Mouse (Mus musculus): ENCODE measurements around the gene Rab37.

Rab37 gene

GRCm38 (mm10) chr11:115086213-115086612 lies 5.0 kb upstream of the Rab37 start:
- no peak for DNase-seq (ENCODE audit: low spot score)

DNA sequence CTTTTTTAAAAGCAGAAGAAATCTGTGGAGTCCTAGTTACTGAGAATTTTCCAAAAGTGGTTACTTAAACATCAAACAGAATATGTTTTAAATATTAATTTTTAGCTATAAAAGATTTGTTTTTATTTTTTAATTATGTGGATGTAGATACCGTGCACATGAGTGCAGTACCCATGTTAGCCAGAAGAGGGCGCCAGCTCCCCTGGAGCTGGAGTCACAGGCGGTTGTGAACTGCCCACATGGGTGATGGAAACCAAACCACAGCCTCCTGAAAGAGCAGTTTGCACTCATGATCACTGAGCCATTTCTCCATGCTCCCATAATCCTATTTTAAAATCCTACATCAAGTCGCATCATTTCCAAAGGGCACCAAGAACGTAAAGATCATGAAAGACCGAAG lies 1.4 kb upstream of the Rab37 start:
- DNase-seq (ENCODE audit: low spot score), result no peak

DNA sequence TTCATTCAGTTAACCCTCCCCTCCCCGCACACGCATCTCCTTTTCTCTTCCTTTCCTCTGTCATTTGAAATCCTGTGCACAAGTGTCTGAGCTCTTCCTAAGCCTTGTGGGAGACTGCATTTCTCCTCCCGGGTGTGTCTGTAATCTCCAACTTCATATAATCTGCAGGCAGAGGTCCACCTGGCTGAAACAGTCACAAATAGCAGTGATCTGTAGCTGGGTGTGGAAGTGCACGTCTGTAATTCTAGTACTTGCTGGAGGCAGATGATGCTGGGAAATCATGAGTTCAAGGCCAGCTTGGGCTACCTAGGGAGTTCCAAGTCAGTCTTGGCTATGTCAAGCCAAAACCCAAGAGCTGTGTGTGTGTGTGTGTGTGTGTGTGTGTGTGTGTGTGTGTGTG lies 909 bp downstream of the Rab37 start:
- no peak for DNase-seq (ENCODE audit: low spot score)

GRCm38 (mm10) chr11:115098203-115098932 lies 7.1 kb downstream of the Rab37 start:
- DNase-seq (ENCODE audit: low spot score), result no peak

DNA sequence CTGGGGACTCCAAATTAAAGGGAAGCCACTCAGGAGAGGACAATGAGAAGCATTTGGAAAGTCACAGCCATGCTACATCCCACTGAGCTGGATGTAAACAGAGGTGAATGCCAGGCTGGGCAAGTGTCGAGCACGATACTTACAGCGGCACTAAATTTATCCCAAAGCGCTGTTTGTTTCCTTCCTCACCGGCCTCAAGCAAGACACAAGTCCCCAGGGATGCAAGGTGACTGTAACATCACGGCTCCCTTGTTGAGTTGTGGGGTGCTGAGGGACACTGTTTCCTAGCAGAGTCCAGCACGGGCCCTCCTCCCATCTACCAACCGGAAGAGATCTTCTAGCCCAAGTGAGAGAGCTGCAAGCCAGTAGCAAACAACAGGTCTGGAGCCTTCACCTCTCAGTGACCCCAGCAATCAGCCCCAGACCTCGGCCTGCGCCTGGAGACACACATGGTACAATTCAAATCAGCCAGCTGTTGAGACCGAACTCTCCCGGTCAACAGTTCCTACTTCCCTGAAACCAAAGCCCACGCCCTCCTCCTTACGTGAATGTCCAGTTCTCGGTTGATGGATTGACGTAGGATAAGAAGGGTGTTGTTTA lies 8.1 kb downstream of the Rab37 start:
- no peak for DNase-seq (ENCODE audit: low spot score)

DNA sequence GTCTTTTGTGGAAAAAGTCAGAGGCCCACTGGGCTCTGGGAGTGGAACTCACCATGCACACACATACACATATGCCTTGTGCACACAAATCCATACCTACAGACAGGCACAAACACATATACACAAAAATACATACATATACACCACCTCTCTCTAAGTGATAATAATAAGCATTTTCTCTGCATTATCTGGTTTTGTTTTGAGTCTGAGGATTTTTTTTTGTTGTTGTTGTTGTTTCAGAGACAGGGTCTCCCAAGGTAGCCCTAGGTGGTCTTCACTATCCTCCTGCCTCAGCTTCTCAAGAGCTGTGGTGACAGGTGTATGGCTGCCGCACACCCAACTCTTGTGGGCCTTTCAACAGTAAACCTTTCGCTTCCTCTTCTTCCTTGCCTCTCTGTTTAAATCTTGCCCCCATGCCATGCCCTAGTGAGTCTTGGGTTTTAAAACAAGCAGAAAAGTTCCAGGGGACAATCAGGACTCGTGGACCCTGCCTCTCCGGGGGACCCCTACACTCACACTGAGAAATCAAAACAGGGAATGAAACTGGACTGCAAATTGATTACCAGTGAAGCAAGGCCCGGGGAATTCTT lies 8.9 kb downstream of the Rab37 start:
- DNase-seq (ENCODE audit: low spot score), result no peak

GRCm38 (mm10) chr11:115100741-115101140 lies 9.5 kb downstream of the Rab37 start:
- no peak for DNase-seq (ENCODE audit: low spot score)

GRCm38 (mm10) chr11:115101615-115102051 lies 10.4 kb downstream of the Rab37 start:
- DNase-seq (ENCODE audit: low spot score), result no peak

DNA sequence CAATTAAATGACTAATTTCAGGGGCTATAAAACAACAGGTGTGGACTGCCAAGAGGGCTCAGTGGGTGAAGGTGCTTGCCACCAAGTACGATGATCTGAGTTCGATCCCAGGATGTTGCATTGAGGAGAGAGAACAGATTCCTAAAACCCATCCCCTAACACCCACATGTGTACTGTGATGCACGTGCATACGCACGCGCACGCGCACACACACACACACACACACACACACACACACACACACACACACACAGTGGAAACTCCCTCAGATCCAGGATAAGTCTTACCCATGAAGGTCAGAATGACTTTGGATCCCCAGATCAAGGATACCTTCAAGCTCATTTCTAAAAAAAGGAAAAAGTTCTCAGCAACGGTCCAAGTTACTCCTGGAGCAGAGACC lies 10.9 kb downstream of the Rab37 start:
- DNase-seq (ENCODE audit: low spot score), result no peak

- DNase-seq (ENCODE audit: low spot score), result no peak
Measured at GRCm38 (mm10) chr11:115103470-115104413, 12.5 kb downstream of the Rab37 start.

DNA sequence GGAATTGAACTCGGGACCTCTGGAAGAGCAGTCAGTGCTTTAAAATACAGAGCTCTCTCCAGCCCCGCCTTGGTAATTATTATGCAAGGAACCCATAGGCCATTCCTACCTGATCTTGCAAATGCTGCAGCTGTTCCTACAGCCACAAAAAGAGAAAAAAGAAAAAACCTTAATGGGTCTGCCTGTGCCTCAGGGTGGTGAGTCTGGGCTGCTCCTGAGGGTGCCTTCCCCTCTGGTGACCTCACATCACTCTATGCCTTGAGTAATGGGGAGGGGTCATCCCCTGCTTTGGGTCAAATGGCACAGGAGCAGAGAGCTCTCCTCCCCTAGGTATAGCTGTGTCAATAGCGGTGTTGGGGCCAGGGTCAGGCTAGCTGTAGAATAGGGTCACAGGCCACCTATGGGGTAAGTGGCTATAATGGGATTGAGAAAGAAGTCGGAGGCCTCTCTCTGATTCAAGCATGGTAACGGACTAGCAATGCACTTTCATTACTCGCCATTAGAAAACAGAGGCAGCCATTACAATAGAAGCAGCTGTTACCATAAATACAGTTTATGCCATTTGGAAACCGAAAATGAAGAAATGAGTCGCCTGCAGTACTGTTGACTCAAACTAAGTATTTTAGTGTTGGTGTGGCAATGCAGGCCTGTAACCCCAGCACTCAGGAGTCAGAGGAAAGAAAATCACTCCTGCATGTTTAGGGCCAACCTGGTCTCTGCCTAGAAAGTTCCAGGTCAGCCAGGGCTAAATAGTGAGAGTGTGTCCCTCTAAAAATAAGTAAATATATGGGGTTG lies 13.7 kb downstream of the Rab37 start:
- no peak for DNase-seq (ENCODE audit: low spot score)

DNA sequence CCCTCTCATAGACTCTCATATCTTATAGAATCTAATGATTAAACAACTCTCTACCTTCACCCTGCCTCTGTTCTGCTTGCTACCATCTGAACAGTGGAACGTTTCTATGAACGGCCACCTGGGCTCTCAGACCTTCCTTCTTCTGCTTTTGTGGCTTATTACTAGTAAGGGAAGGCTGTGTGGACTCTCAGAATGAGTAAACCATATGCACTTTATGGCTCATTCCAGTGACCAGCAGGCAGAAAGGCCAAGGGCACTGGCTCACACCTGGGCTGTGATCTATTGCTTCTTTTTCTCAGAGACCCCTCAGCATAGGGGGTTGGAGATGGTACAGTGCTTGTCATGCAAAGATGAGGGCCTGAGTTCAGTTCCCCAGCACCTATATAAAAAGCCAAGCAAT lies 15.4 kb downstream of the Rab37 start:
- no peak for DNase-seq (ENCODE audit: low spot score)

GRCm38 (mm10) chr11:115107403-115107916 lies 16.2 kb downstream of the Rab37 start:
- no peak for DNase-seq (ENCODE audit: low spot score)

- no peak for DNase-seq (ENCODE audit: low spot score)
Measured at GRCm38 (mm10) chr11:115108176-115108575, 16.9 kb downstream of the Rab37 start.

DNA sequence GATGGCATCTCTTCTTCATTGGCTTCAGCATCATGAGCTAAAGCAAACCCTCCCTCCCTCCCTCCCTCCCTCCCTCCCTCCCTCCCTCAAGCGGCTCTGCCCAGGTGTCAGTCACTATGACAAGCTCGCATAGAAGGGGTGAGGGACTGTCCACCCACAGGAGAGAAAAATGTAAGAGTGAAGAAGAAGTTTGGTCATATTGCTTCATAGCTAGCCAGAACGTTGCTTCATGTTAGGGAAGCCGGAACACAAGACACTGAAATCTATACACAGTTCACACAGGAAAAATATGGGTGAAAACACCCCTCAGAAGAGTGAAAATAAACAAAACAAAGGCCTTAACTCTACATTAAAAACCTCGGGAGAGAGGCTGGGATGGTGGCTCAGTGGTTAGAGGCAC lies 19.0 kb downstream of the Rab37 start:
- DNase-seq (ENCODE audit: low spot score), result no peak

DNA sequence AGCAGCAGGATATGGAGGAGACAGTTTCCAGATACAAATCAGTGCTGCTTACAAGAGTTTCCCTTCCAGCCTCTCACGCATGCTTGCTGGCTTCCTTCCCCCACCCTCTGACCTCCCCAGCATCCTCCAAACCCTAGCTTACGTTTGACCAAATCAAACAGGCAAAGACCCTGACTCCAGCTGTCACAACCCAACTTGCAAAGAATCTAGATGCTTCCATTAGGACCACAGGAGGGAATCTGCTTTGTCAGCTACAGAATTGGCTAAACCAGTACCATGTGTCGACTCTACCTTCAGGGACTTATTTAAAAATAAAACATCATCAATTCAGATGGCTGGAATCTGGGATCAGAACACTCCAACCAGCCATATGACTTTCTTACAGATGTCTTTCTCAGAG lies 21.0 kb downstream of the Rab37 start:
- no peak for DNase-seq (ENCODE audit: low spot score)

DNA sequence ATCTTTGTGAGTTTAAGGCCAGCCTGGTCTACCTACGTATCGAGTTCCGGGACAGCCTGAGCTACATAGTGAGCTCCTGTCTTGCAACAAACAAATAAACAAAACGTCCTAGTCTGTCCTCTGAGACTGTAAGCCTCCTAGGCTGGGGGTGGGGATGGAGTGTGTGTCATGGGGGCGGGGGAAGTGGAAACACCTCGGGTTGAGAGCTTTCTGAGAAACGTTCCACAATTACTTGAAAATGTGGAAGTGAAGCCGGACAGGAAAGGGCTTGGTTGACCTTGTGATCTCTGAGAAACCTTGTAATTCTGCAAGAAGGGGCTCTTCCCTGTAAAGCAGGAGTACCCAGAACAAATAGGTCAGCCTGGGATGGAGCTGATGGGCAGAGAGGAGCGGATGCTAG lies 28.2 kb downstream of the Rab37 start:
- no peak for DNase-seq (ENCODE audit: low spot score)

DNA sequence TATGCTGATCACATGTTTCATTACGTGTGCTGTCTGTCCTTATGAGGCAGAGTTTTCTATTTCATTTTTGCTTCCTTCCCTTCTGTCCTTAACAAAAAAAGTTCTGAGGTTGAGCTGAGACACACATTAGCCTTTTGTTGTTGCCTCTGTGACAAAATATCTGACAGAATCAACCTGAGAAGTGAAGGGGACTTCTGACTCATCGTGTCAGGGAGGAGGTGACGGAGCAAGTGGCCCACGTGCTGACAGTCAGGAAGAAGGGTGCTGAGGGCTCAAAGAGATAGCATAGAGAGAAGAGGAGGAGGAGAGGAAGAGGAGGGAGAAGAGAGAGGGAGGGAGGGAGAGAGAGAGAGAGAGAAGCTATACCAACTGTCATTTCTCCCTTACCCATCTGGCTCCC lies 37.3 kb downstream of the Rab37 start:
- DNase-seq (ENCODE audit: low spot score), result no peak

GRCm38 (mm10) chr11:115129508-115130126 lies 38.4 kb downstream of the Rab37 start:
- no peak for DNase-seq (ENCODE audit: low spot score)

DNA sequence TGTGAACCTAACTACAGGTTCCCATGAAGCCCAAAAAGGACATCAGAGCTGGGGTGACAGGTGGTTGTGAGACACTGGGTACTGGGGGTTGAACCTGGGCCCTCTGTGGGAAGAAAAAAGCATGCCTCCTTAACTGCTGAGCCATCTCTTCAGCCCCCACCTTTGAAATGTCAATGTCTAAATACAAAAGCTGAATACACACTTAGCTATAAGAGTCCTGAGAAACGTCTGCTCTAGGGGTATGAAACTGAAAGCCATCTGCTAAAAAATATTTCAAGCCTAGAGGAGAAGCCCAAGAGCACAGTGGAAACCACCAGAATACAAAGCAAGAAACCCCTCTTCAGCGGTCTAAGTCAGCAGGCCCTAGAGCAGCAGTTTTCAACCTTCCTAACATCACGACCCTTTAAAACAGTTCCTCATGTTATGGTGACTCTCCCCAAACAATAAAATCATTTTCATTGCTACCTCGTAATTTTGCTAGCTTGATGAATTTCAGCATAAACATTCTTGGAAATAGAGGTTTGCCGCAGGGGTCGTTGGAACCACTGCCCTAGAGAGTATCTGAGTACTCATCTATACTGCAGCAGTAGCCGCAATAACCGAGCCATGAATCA lies 40.6 kb downstream of the Rab37 start:
- DNase-seq (ENCODE audit: low spot score), result no peak

Data from ovary, postnatal 10 days (tissue).